Mouse (Mus musculus) MEL (cell line): ENCODE results near the gene Trio.

ENCODE experiments used
- CHD1 ChIP-seq: IDR thresholded peaks from 2 replicates; pipeline ENCODE4 v1.6.1; 2012; ENCODE audit warnings: low read depth, mild to moderate bottlenecking, inconsistent platforms, low read length, improper control_type of control experiment
- CTCF ChIP-seq, 3 experiments: IDR thresholded peaks in 2 of 3; conservative IDR thresholded peaks in 1 of 3; 2 replicates each; pipeline ENCODE4 v1.5.1; 2011 to 2012; ENCODE audit warnings: low read length in 3 of 3, low read depth in 2 of 3, mild to moderate bottlenecking in 2 of 3, improper control_type of control experiment in 1 of 3, inconsistent platforms in 1 of 3, mixed read lengths in 1 of 3, moderate library complexity in 1 of 3; ENCODE audit not compliant: control insufficient read depth in 1 of 3, insufficient read depth in 1 of 3, poor library complexity in 1 of 3, severe bottlenecking in 1 of 3
- E2F4 ChIP-seq: IDR thresholded peaks from 2 replicates; pipeline ENCODE4 v1.6.1; 2011; ENCODE audit warnings: low read depth, low read length, improper control_type of control experiment, borderline replicate concordance
- ELF1 ChIP-seq: IDR thresholded peaks from 2 replicates; pipeline ENCODE4 v1.6.1; 2014; ENCODE audit warnings: low read depth, mild to moderate bottlenecking, inconsistent platforms, low read length, improper control_type of control experiment, moderate library complexity
- ETS1 ChIP-seq: IDR thresholded peaks from 2 replicates; pipeline ENCODE4 v1.6.1; 2012; ENCODE audit warnings: low read depth, mild to moderate bottlenecking, inconsistent platforms, low read length, improper control_type of control experiment, moderate library complexity
- MXI1 ChIP-seq: IDR thresholded peaks from 2 replicates; pipeline ENCODE4 v1.6.1; 2011; ENCODE audit warnings: mild to moderate bottlenecking, low read depth, low read length, improper control_type of control experiment
- POLR2A ChIP-seq, 2 experiments: IDR thresholded peaks; 2 replicates each; pipeline ENCODE4 v1.6.1; 2011 to 2012; ENCODE audit warnings: low read length in 2 of 2, mild to moderate bottlenecking in 2 of 2, control low read depth in 1 of 2, improper control_type of control experiment in 1 of 2, low read depth in 1 of 2, moderate library complexity in 1 of 2; ENCODE audit not compliant: control insufficient read depth in 1 of 2, insufficient read depth in 1 of 2, poor library complexity in 1 of 2
- RAD21 ChIP-seq: IDR thresholded peaks from 2 replicates; pipeline ENCODE4 v1.6.1; 2011; ENCODE audit warnings: mild to moderate bottlenecking, low read depth, low read length, improper control_type of control experiment
- SMC3 ChIP-seq: IDR thresholded peaks from 2 replicates; pipeline ENCODE4 v1.6.1; 2011; ENCODE audit warnings: low read depth, low read length, improper control_type of control experiment
- TCF12 ChIP-seq: IDR thresholded peaks from 2 replicates; pipeline ENCODE4 v1.6.1; 2014; ENCODE audit warnings: low read depth, mild to moderate bottlenecking, inconsistent platforms, low read length, improper control_type of control experiment, moderate library complexity
- USF1 ChIP-seq: IDR thresholded peaks from 2 replicates; pipeline ENCODE4 v1.6.1; 2014; ENCODE audit warnings: low read depth, mild to moderate bottlenecking, inconsistent platforms, low read length, improper control_type of control experiment, moderate library complexity

DNA sequence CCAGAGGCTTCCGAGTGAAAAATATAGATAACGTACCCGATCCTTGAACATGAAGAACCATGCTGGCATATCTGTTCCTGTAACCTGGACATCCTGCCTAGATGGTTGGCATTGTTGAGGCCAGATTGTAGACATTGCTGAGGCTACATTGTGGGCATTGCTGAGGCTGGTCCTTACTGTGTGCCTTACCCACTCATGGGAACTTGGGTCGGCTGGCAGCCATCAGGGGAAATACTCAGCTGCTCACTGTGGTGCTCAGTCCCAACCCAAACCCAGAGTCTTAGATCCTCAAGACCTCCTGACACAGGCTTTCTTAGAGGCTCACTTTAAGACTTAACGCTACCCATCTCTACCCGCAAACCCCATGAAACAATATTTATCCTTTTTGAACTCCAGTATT, 2.9 kb upstream of the Trio start:
- TF ChIP-seq SMC3 (no peak), ELF1 (no peak), RAD21 (no peak), E2F4 (no peak), CTCF (IDR thresholded peaks at IDR 0.05 in 2 of 3, conservative IDR thresholded peaks at IDR 0.05 in 1 of 3; ENCODE audit: control insufficient read depth in 1 of 3, insufficient read depth in 1 of 3, low read depth in 2 of 3, low read length in 3 of 3, poor library complexity in 1 of 3, severe bottlenecking in 1 of 3) (no peak), MXI1 (no peak), CHD1 (no peak), POLR2A (IDR thresholded peaks at IDR 0.05; ENCODE audit: control insufficient read depth in 1 of 2, insufficient read depth in 1 of 2, low read depth in 1 of 2, low read length in 2 of 2, poor library complexity in 1 of 2) (no peak), USF1 (no peak), TCF12 (no peak), ETS1 (no peak)
